Mouse (Mus musculus): ENCODE results near the gene Itpr2. TPM values are rescaled to one million over a fixed set of nuclear protein-coding genes. Genes with fewer than 3 reads are reported as not detected.

Itpr2 gene
- polyA plus RNA-seq, 1 experiment from 2014 or later: 138 TPM

DNA sequence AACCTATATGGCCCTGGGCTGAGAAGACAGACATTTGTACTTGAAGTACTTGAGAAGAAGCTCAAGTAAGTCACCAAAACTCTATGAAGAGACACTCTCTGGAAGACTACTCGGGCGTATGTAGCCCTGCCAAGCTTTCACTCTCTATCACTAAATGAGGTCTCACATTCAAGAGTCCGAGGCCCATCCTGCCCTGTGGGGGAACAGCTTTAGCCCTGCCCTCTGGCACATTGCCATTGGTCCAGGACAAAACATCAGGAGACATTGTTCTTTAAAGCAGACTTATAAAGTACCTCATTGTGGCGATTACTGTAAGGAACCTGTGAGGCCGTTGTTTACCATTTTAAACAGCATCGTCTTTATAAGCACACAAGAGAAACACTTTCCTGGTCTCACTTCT lies 77.7 kb downstream of the Itpr2 start:
- no peak for DNase-seq (ENCODE audit: low spot score)

DNA sequence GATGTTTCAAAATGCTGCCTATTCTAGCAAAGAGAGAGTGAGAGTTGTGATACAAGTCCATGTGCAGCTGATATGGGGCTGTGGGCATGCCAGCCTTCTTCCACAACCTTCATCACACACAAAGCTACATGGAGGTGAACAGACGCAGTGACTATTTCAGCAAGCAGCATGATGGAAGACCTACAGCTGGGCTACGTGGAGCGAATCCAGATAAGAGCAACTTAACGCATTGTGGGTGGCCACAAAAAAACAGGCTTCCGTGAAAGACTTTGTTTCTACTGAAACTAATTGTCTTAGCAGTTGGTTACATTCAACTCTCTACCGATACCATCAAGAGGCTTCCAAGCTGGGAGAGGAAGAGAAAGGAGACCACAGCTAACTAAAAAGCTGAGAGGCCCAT lies 81.3 kb downstream of the Itpr2 start:
- peak; percentile 65 for DNase-seq (ENCODE audit: low spot score)

DNA sequence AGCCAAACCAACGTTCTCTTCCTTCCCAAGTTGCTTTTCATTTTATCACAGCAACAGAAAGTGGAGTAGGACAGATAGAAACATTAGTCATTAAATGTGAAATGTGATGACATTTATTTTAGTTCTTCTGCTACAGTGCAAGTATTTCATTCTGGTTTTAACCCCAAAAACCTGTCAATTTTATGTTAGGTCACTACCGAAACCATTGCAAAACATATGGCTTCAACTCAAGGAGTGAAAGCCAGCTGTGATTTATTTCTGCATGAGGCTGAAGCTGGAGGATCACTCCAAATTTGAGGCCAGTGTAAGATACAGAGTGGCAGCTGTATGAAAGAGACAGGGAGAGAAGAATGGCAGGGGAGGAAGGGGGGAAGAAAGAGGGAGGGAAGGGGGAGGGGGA lies 85.6 kb downstream of the Itpr2 start:
- DNase-seq (ENCODE audit: low spot score): no peak

DNA sequence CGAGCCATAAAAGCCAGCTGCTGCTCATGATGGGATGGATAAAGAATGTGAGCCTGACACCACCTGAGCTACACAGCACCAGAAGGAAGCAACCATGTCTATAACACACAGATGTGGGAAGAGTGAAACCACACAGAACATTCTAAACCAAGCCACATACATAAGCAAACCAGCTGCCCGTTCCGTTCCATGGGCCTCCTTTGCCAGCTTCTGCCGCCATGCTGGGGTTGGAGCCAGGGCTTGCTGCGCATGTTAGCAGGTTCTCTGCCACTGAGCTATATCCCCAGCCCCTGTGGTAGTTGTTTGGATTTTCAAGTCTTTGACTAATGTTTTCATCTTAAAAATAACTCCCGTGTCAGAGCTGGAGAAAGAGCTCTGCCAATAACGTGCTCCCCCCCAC lies 87.9 kb downstream of the Itpr2 start:
- peak; percentile 73 for DNase-seq (ENCODE audit: low spot score)

DNA sequence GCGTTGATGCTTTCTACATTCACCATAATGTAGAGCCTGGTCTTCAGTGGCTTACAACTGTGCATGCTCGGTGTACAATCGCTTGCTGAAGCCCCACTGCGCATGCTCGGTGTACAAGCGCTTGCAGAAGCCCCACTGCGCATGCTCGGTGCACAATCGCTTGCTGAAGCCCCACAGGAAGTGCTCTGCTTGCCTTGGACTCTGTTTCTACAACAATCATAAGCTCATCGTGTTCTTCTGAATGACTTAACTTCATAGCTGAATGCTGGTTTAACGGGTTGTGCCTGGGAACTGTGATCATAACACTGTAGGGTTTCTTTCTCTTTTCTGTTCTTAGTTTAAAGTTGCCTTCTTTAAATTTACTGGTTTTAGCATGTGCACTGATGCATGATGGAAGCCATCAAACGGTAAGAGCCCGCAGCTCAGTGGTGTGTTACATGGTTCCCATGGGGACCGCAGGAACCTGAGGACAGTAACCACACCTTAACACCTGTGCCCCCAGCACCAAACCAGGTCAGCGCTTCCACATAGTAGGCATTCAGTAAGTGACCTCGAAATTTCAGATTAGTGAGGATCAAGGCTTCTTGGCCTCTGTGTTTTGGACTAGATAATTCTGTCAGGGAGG lies 90.5 kb downstream of the Itpr2 start:
- DNase-seq (ENCODE audit: low spot score): peak; percentile 63

DNA sequence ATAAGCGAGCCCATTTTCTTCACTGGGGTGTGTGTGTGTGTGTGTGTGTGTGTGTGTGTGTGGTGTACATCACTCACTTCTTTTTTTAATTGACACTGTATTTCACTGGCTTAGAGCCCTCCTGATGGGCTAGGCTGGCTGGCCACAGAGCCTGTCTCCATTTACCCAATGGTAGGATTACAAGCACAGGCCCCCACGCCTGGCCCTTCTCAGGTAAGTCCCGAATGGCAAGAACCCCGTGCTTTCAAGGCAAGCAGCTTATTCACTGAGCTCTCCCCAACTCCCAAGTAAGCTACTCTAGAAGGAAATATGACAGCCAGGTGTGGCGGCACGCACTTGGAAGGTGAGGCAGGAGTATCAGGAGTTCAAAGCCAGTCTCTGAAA lies 91.6 kb downstream of the Itpr2 start:
- no peak for DNase-seq (ENCODE audit: low spot score)

DNA sequence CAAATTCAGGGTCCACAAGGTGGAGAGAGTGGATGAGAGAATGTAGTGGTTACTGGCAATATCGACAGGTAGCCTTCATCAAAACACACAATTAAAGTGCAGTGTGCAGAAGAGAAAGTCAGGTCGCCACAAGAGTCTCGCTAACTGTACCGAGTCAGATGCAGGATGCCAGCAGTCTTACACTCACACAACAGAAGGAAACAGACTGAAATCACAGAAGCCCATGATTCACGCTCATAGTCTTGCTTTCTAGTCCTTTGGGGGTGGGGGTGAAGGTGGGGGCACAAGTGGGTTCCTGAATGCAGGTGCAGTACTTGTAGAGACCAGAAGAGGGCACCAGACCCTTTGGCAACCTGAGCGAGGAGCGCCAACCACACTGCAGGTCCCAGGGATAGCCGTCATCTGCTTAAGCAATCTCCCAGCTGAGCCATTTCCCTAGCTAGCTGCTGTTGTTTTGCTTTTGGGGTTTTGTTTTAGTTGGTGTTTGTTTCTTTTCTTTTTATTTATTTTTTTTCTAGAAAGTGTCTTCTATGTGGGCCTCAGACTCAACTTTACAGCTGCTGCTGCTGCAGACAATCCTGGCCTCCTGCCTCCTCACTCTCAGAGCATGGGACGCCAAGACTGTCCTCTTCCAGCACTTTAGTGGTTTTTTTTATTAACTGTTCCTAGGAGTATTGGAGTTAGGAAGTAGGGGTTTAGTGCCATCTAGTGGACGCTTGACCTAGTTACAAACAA lies 92.2 kb downstream of the Itpr2 start:
- peak; percentile 90 for DNase-seq (ENCODE audit: low spot score)

DNA sequence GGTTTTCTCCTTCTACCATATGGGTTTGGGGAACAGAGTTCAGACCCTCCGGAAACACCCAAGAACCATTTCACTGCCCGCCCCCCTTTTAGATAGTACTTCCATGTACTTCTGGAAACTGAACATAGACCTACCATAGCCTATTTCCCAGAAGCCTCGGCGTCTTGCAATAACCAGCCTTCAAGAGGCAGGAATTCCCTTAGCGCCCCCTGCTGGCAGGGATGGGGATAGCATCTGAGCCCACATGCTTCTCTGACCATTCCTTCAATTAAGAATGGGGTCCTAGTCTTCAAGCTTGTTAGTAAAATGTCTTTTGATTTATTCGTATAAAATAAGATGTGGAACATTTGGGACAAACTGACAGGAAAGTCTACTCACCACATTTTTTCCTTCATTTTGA lies 96.6 kb downstream of the Itpr2 start:
- DNase-seq (ENCODE audit: low spot score): peak; percentile 61

DNA sequence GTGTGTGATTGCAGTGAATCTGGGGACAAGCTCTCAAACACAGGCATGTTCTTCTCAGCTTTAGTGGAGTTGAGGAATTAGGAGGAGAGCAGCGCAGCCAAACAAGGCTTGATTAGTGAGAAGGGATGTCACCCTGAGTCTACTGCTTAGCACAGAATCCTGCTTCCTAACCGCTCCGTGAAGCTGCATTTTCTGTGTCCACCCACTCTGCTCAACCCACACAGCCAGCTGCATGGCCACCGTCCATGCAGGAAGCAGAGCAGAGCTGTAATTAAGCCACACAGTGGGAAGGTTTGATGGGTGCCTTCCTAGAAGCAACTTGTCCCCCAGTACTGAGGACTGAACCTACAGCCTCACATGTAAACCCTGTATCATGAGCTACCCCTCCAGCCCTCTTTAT lies 97.1 kb downstream of the Itpr2 start:
- DNase-seq (ENCODE audit: low spot score): no peak

DNA sequence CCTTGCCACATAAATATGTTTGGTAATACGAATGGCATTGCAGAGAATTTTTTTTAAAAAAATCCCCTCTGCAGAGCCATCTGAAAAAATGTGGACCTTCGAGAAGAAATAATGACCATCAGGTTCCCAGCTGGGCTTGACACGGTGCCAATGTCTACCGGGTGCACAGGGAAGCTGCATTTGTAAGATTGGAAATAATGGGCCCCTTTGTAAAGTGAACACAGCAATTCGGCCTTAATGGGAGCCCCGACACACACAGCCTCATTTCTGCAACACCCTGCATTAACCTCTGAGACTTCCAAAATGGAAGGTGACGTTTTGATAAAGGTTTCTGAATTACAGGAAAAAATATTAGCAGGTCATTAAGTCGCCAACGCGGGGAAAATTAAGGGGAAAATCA lies 97.9 kb downstream of the Itpr2 start:
- DNase-seq (ENCODE audit: low spot score): no peak

DNA sequence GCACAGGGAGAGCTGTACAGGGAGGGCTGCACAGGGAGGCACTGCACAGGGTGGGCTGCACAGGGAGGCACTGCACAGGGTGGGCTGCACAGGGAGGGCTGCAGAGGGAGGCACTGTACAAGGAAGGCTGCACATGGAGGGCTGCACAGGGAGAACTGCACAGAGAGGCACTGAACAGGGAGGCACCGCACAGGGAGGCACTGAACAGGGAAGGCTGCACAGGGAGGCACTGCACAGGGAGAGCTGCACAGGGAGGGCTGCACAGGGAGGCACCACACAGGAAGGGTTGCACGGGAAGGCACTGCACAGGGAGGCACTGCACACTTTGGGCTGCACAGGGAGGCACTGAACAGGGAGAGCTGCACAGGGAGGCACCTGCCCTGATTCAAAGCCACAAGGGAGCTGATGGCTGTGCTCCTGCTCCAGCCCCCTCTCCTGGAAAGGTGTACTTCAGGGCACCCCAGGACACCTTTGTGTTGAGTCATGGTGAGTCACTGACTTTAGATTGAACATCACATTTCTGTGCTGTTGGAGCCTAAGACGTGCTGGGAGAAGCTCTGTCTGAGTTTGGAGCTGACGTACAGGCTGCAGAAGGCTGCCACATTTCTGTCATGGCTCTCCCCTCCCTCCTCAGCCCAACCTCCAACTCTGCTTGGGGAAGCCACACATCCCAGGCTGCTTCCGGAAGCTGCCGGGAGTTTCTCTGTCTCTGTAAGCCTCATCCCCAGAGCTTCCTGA lies 98.9 kb downstream of the Itpr2 start:
- no peak for DNase-seq (ENCODE audit: low spot score)

DNA sequence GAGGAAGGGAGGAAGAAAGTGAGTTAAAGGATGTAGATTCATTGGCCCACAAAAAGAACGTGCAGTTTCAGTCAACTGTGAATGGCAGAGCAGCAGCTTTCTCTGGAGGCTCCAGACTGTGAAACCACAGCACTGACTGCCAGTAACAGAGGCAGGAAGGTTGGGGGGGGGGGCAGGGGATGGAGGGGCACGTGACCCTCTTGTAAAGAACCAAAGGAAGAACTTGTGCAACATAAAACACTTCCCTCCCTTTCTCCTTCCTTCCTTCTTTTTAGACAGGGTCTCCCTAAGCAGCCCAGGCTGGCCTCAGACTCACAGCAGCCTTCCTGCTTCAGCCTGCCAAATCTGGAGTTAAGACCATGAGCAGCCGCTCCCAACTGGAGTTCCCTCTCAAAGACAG lies 104.2 kb downstream of the Itpr2 start:
- no peak for DNase-seq (ENCODE audit: low spot score)

DNA sequence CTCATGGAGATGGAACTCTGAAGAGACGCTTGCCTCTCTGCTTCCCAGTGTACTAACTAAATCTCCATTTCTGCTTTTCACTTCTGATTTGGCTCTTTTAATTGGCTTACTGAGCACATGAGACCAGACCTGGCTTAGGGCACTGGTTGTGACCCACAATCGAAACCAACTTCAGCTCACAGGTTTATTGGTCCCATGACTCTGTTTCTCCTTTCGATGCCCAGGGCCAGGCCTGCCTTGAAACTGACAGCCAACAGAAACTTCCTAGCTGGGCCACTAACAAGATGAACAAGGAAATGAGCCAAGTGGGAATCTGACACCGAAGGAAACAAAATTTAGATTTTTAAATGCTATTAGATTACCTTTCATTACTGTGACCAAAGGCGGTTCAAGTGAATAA lies 105.8 kb downstream of the Itpr2 start:
- DNase-seq (ENCODE audit: low spot score): no peak

DNA sequence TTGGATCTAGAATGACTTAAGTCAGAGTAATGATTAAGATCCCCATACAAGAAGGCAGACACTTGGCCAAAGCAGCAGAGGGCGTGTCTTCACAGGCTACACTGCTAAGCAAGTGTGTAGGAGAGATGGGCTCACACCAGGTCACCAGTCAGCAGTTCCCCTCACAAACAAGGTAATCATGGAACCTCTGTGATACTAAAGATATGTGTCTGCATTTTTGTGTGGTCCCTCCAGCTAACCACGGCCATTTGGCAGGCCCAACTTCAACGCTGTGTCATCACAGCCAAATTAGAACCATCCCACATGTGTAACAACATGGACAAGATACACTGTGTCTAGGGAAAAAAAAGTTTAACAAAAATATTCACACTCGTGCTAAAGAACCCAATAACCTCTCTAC lies 106.4 kb downstream of the Itpr2 start:
- no peak for DNase-seq (ENCODE audit: low spot score)

DNA sequence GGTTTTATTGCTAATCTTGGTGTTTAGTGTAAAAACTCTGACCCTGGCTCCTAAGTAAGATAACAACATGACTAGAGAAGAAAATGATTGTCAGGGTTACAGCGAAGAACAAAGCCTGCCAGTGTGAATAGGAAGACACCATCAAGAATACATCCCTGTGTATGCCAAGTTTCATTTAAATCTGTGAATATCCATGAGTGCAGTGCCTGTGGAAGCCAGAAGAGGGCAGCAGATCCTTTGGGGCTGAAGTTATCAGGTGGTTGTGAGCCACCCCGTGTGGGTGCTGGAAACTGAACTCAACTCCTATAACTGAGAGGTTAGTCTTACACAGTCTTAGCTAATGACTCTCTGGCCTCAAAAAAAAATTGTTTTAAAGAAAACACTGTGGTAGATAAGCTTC lies 109.8 kb downstream of the Itpr2 start:
- no peak for DNase-seq (ENCODE audit: low spot score)

DNA sequence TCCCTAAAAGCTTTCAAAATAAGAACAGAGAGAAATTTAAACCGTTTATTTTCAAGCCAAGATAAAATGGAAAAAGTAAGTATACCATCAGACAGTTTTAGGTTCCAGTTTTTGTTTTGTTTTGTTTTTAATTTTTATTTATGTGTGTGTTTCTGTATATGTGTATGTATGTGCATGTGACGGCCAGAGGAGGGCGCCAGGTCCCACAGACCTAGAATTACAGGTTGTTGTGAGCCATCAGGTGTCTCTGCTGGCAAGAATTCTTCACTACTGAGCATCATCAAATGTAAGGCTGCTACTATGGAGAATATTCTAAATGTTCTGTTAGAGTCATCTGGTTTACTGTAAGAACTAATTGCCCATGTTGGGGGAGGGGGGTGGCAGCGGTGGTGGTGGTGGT lies 111.9 kb downstream of the Itpr2 start:
- no peak for DNase-seq (ENCODE audit: low spot score)

DNA sequence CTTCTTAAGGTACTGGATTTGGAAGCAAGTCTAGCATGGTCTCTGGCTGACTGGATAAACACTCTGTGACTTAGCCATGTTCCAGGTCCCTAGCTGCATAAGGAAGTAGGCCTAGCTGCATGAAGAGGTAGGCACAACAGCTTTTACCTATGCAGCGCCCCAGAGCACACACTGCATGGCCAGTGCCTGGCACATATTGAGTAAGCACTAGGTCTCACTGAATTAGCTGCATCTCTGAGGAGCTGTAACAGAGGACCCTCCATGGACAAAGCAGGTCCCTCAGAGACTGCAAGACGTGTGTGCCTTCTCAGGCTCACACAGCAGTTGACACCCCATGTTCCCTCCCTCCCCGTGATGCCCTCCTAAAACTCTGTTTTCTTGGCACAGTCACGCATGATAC lies 114.0 kb downstream of the Itpr2 start:
- no peak for DNase-seq (ENCODE audit: low spot score)

DNA sequence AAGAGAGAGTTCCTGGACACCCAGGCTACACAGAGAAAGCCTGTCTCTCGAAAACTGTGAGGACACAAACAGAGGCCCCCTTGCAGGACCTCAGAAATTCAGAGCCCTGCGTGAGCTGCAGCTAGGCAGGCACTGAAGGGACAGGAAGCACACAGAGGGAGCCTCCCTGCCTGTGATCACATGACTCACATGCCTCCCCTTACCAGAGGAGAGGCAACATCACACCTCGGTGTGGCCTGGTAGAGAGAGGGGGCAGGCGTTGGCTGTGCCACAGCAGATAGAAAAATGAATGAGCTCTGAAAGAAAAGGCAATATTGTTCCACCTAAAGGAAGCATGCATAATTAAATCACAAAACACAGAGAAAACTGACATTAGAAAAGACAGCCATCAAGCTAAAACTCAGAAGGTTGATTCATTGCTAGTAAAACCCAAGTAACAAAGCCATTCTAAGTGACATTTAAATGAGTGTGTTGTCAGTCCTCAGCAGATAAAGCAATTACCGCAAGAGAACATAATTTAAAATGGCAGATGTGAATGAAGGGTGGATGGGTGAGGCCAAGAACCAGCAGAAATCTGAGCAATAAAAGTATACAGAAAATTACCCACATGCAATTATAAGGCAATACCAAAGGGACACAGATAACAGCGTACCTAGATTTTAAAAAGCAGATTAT lies 114.8 kb downstream of the Itpr2 start:
- peak; percentile 20 for DNase-seq (ENCODE audit: low spot score)

DNA sequence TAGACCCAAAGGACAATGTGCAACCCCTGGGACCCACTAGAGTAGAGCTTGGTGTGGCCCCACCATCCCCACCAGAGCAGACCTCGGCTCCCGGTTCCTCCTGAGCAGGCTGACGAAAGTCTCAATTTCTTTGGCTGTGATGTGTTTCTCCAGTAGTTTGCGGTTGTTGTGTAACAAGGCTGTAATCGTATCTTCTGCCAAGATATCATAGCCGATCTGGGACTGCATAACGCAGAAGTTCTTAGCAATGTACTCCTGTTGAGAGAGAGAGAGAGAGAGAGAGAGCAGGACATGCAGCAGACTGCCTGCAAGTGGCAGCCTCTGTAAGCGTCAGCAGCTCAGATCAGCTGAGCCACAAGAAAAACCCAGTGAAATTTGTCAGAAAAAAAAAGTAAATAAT lies 122.8 kb downstream of the Itpr2 start:
- DNase-seq (ENCODE audit: low spot score): no peak

DNA sequence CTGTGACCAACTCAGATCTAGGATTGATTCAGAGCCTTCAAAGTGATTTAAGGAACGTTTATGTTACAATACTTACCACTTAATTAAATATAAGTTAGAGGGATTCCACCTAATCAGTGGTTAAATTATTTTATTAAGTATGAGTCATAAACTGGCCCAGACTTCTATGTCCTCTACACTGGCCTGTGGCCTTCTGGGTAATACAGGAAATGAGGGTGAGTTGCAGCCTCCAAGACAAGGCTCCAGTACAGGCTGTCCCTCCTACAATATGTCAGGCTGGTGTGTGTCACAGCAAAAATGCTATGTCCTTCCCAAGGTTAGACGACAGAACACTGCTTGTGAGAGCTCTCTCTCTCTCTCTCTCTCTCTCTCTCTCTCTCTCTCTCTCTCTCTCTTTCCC lies 130.5 kb downstream of the Itpr2 start:
- no peak for DNase-seq (ENCODE audit: low spot score)

DNA sequence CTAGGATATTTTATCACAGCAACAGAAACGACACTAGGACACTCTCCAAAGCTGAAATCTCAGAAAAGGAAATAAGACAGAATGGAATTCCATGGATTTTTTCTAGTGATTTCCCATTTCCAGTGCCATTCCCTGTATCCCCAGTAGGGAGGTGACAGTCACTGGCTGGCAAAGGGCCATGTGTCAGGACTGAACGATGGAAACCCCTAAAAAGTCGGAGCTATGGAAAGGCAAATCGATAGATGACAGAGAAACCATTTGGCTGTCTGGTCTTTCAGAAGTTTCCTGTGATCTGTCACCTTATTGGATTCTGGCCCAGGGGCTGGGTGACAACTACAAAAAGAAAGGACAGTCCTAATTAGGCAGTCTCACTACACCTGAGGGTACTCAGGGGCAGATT lies 135.8 kb downstream of the Itpr2 start:
- DNase-seq (ENCODE audit: low spot score): no peak

DNA sequence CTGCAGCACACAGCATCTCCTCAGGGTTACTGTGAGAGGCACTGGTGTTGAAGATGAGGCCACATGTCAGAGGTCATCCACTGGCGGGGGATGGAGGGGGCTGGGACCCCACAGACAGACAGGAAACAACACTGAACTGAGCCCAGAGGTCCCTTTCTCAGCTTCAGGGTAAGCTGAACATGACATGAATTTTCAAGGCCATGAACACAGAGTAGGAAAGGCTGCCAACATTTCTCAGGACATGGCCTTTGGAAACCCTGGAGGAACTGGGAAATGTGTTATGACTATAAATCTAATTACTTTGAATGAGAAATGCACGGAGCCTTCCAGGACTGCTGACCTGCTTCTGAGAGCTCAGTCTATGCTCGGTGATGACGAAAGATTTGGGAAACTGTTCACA lies 144.1 kb downstream of the Itpr2 start:
- DNase-seq (ENCODE audit: low spot score): no peak

Measured in thymus, postnatal 0 days (tissue).